Comparison of ENCODE assay signal across 28 mouse cellular contexts in the genomic region with DNA sequence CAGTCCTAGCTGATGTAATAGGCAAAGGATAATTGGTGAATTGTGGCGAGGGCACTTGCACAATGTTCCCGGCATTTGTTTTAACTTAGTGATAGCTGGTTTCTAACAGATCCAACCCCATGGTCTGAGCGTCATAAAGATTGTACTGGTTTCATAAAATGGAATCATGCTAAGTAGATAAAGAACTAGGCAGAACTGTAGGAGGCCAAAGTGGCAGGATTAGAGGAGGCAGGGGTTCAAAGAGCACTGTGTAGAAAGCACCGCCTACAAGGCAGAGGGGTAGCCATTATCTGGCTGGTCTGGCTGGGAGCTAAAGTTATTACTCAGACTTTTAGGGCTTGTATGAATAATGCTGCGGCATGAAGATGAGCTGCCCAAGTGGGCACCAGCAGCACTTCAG.
DNase-seq lines count a peak whose midpoint lies in the region; ATAC-seq and TF ChIP-seq lines count a peak whose summit lies in the region.
"Had no signal": no experiment of that assay in that cellular context is flagged by ENCODE, and none has a peak within 500 bp of the region (broad histone marks: within the 10 kb centered on the region; RNA-seq: fewer than 3 reads in every experiment).

No protein-coding gene starts in this region.

- no peak overlapping the region for H3K4me2 ChIP-seq in intestine, embryonic 14.5 days (ENCODE audit: low read length)
- no peak overlapping the region for H3K4me2 ChIP-seq in intestine, embryonic 16.5 days (ENCODE audit: low read depth, low read length)
- peak overlapping the region; percentile 36 for H3K4me2 ChIP-seq in myocyte (ENCODE audit: low read depth)
- H3K4me2 ChIP-seq in hindbrain, embryonic 16.5 days (ENCODE audit: low read length): no peak overlapping the region
- no peak overlapping the region for H3K4me2 ChIP-seq in forebrain, embryonic 11.5 days (ENCODE audit: low read depth, low read length, severe bottlenecking)
- no peak overlapping the region for H3K4me2 ChIP-seq in midbrain, embryonic 16.5 days (ENCODE audit: low read length)
- H3K4me2 ChIP-seq: embryonic facial prominence, embryonic 13.5 days; embryonic facial prominence, embryonic 15.5 days; forebrain, embryonic 13.5 days; forebrain, embryonic 15.5 days had no signal

- WGBS in intestine, embryonic 14.5 days: 70% methylated on average over 5 of the region's 5 CpGs
- 67% methylated on average over 5 of the region's 5 CpGs for WGBS in intestine, embryonic 16.5 days
- 94% methylated on average over 5 of the region's 5 CpGs for WGBS in hindbrain, embryonic 16.5 days
- whole genome bisulfite sequencing in forebrain, embryonic 11.5 days: 88% methylated on average over 5 of the region's 5 CpGs
- WGBS in midbrain, embryonic 16.5 days: 71% methylated on average over 5 of the region's 5 CpGs

- H3K27ac ChIP-seq in intestine, embryonic 14.5 days (ENCODE audit: low read depth): 0 out of 2 replicates have a peak overlapping the region, but pooled peaks have one; percentile 14
- peak overlapping the region; percentile 85 for H3K27ac ChIP-seq in intestine, embryonic 16.5 days (ENCODE audit: low read length)
- H3K27ac ChIP-seq in hindbrain, embryonic 16.5 days (ENCODE audit: low read depth, low read length): no peak overlapping the region
- no peak overlapping the region for H3K27ac ChIP-seq in forebrain, embryonic 11.5 days (ENCODE audit: low read depth, low read length)
- H3K27ac ChIP-seq in midbrain, embryonic 16.5 days (ENCODE audit: low read length): no peak overlapping the region
- H3K27ac ChIP-seq: embryonic facial prominence, embryonic 13.5 days; embryonic facial prominence, embryonic 15.5 days; forebrain, embryonic 10.5 days; forebrain, embryonic 13.5 days; forebrain, embryonic 15.5 days had no signal

- H3K9ac ChIP-seq in intestine, embryonic 14.5 days (ENCODE audit: low read length): no peak overlapping the region
- H3K9ac ChIP-seq in intestine, embryonic 16.5 days (ENCODE audit: low read depth, low read length): no peak overlapping the region; the same call in 1 of the 2 replicates
- H3K9ac ChIP-seq in hindbrain, embryonic 16.5 days (ENCODE audit: low read depth, low read length): no peak overlapping the region
- no peak overlapping the region for H3K9ac ChIP-seq in forebrain, embryonic 11.5 days (ENCODE audit: low read length)
- no peak overlapping the region for H3K9ac ChIP-seq in midbrain, embryonic 16.5 days (ENCODE audit: low read depth, low read length)
- H3K9ac ChIP-seq: embryonic facial prominence, embryonic 13.5 days; embryonic facial prominence, embryonic 15.5 days; forebrain, embryonic 13.5 days; forebrain, embryonic 15.5 days; forebrain, postnatal 0 days had no signal

- H3K4me1 ChIP-seq in intestine, embryonic 14.5 days (replicated peaks; ENCODE audit: control insufficient read depth, insufficient read depth, low read length): no peaks in the 10 kb centered on the region
- H3K4me1 ChIP-seq in intestine, embryonic 16.5 days (ENCODE audit: control insufficient read depth, insufficient read depth, low read length): peaks cover 11% of the 10 kb centered on the region; the same call in 1 of the 2 replicates
- no peaks in the 10 kb centered on the region for H3K4me1 ChIP-seq in hindbrain, embryonic 16.5 days (ENCODE audit: control insufficient read depth, insufficient read depth, low read depth, low read length)
- no peaks in the 10 kb centered on the region for H3K4me1 ChIP-seq in forebrain, embryonic 11.5 days (replicated peaks; ENCODE audit: control insufficient read depth, insufficient read depth, low read length)
- no peaks in the 10 kb centered on the region for H3K4me1 ChIP-seq in midbrain, embryonic 16.5 days (ENCODE audit: control insufficient read depth, insufficient read depth, low read length)
- H3K4me1 ChIP-seq: embryonic facial prominence, embryonic 13.5 days; embryonic facial prominence, embryonic 15.5 days; forebrain, embryonic 10.5 days; forebrain, embryonic 13.5 days; forebrain, embryonic 15.5 days had no signal

- TF ChIP-seq POLR2A in myocyte (IDR thresholded peaks at IDR 0.05; ENCODE audit: insufficient read length, low read depth): no peak

- no peaks in the 10 kb centered on the region for H3K79me2 ChIP-seq in myocyte (ENCODE audit: control insufficient read depth, insufficient read depth)

- no peaks in the 10 kb centered on the region for H3K36me3 ChIP-seq in intestine, embryonic 14.5 days (ENCODE audit: control insufficient read depth, insufficient read depth, low read length)
- no peaks in the 10 kb centered on the region for H3K36me3 ChIP-seq in intestine, embryonic 16.5 days (ENCODE audit: control insufficient read depth, insufficient read depth, low read length)
- no peaks in the 10 kb centered on the region for H3K36me3 ChIP-seq in myocyte (ENCODE audit: control insufficient read depth, insufficient read depth)
- H3K36me3 ChIP-seq in hindbrain, embryonic 16.5 days (ENCODE audit: control insufficient read depth, insufficient read depth, low read length): no peaks in the 10 kb centered on the region
- no peaks in the 10 kb centered on the region for H3K36me3 ChIP-seq in forebrain, embryonic 11.5 days (ENCODE audit: control insufficient read depth, insufficient read depth, low read length)
- H3K36me3 ChIP-seq in midbrain, embryonic 16.5 days (ENCODE audit: control insufficient read depth, insufficient read depth, low read length): no peaks in the 10 kb centered on the region
- H3K36me3 ChIP-seq: embryonic facial prominence, embryonic 13.5 days; embryonic facial prominence, embryonic 15.5 days; forebrain, embryonic 10.5 days; forebrain, embryonic 15.5 days; G1E had no signal

- H3ac ChIP-seq in myocyte (ENCODE audit: control insufficient read depth, insufficient read length): no peak overlapping the region

- H3K27me3 ChIP-seq in intestine, embryonic 14.5 days (replicated peaks; ENCODE audit: control insufficient read depth, insufficient read depth, low read length): no peaks in the 10 kb centered on the region
- H3K27me3 ChIP-seq in intestine, embryonic 16.5 days (replicated peaks; ENCODE audit: control insufficient read depth, insufficient read depth, low read length): no peaks in the 10 kb centered on the region
- H3K27me3 ChIP-seq in myocyte (ENCODE audit: control insufficient read depth, insufficient read depth, insufficient read length): no peaks in the 10 kb centered on the region
- H3K27me3 ChIP-seq in hindbrain, embryonic 16.5 days (replicated peaks; ENCODE audit: control insufficient read depth, insufficient read depth, low read length): no peaks in the 10 kb centered on the region
- H3K27me3 ChIP-seq in forebrain, embryonic 11.5 days (ENCODE audit: control insufficient read depth, insufficient read depth, low read length): no peaks in the 10 kb centered on the region
- no peaks in the 10 kb centered on the region for H3K27me3 ChIP-seq in midbrain, embryonic 16.5 days (ENCODE audit: control insufficient read depth, insufficient read depth, low read depth, low read length)
- H3K27me3 ChIP-seq: CH12.LX; embryonic facial prominence, embryonic 13.5 days; embryonic facial prominence, embryonic 15.5 days; forebrain, embryonic 13.5 days; forebrain, embryonic 15.5 days; Patski had no signal

- no peaks in the 10 kb centered on the region for H3K9me3 ChIP-seq in intestine, embryonic 14.5 days (ENCODE audit: control insufficient read depth, low read length)
- H3K9me3 ChIP-seq in intestine, embryonic 16.5 days (ENCODE audit: control insufficient read depth, low read length): no peaks in the 10 kb centered on the region
- no peaks in the 10 kb centered on the region for H3K9me3 ChIP-seq in hindbrain, embryonic 16.5 days (ENCODE audit: control insufficient read depth, low read length)
- H3K9me3 ChIP-seq in forebrain, embryonic 11.5 days (ENCODE audit: control insufficient read depth, low read length): no peaks in the 10 kb centered on the region
- no peaks in the 10 kb centered on the region for H3K9me3 ChIP-seq in midbrain, embryonic 16.5 days (replicated peaks; ENCODE audit: control insufficient read depth, low read length, poor library complexity, severe bottlenecking)
- H3K9me3 ChIP-seq: embryonic facial prominence, embryonic 13.5 days; embryonic facial prominence, embryonic 15.5 days; forebrain, embryonic 10.5 days; forebrain, embryonic 13.5 days; forebrain, embryonic 15.5 days; G1E had no signal

- no peak for DNase-seq in intestine, embryonic 14.5 days (ENCODE audit: low spot score)
- DNase-seq in forebrain, embryonic 11.5 days (ENCODE audit: low spot score): no peak
- no peak for DNase-seq in thymus, postnatal 14 days
- DNase-seq: adrenal gland, adult 8-10 months; adrenal gland, postnatal 14 days; adrenal gland, postnatal 36 days; cerebellum, adult 11-12 months; cerebellum, adult 2 months; cerebellum, adult 9-11 months; cerebellum, postnatal 14 days; cerebellum, postnatal 36 days; embryo, embryonic 11 days; forebrain, postnatal 0 days had no signal

- no peak for ATAC-seq in intestine, embryonic 14.5 days (replicated peaks; ENCODE audit: low FRiP score, low TSS enrichment, low read depth)
- ATAC-seq in intestine, embryonic 16.5 days: peak; percentile 92
- no peak for ATAC-seq in hindbrain, embryonic 16.5 days
- ATAC-seq in forebrain, embryonic 11.5 days (replicated peaks; ENCODE audit: low FRiP score): no peak
- no peak for ATAC-seq in midbrain, embryonic 16.5 days
- ATAC-seq: activated CD4-positive, CD25-positive, alpha-beta regulatory T cell, adult 4 months; CD4-positive, CD25-positive, alpha-beta regulatory T cell, adult 4 months; forebrain, embryonic 13.5 days; forebrain, embryonic 15.5 days; forebrain, postnatal 0 days had no signal

- no peak overlapping the region for H3K4me3 ChIP-seq in intestine, embryonic 14.5 days (ENCODE audit: low read depth, low read length)
- no peak overlapping the region for H3K4me3 ChIP-seq in intestine, embryonic 16.5 days (ENCODE audit: low read length)
- H3K4me3 ChIP-seq in myocyte: no peak overlapping the region
- no peak overlapping the region for H3K4me3 ChIP-seq in hindbrain, embryonic 16.5 days (ENCODE audit: low read length)
- no peak overlapping the region for H3K4me3 ChIP-seq in forebrain, embryonic 11.5 days (ENCODE audit: low read depth, low read length)
- no peak overlapping the region for H3K4me3 ChIP-seq in midbrain, embryonic 16.5 days (ENCODE audit: low read depth, low read length)
- H3K4me3 ChIP-seq: embryonic facial prominence, embryonic 13.5 days; embryonic facial prominence, embryonic 15.5 days; erythroblast, embryonic 14.5 days; forebrain, embryonic 10.5 days; forebrain, embryonic 13.5 days; forebrain, embryonic 15.5 days had no signal

TF ChIP-seq in myocyte, 11 proteins besides CTCF, POLR2A, EP300 and RAD21:
- TF ChIP-seq TCF12 (IDR thresholded peaks at IDR 0.05; ENCODE audit: insufficient read depth, poor library complexity, severe bottlenecking) (no peak), CEBPB (IDR thresholded peaks at IDR 0.05; ENCODE audit: insufficient read depth, poor library complexity, severe bottlenecking) (peak; percentile 78), SRF (IDR thresholded peaks at IDR 0.05; ENCODE audit: control insufficient read depth, insufficient read length, low read depth) (no peak), E2F4 (IDR thresholded peaks at IDR 0.05; ENCODE audit: insufficient read depth) (no peak)

Comparison
In these comparisons a context has a peak if more than half of its experiments do, and no peak if none do; other contexts are left out.
1. H3K27ac ChIP-seq: peak in intestine, embryonic 14.5 days (single experiment) and intestine, embryonic 16.5 days (single experiment); none in hindbrain, embryonic 16.5 days (single experiment), forebrain, embryonic 11.5 days (single experiment) and midbrain, embryonic 16.5 days (single experiment).